Mouse (Mus musculus) thymus, postnatal 36 days (tissue): ENCODE data around the gene Gm10406.
"Not testable (repeated sequence)": the region's sequence is repeated elsewhere in the genome, so short reads cannot be mapped to it uniquely, and the experiment has no call there.

ENCODE experiments used
- DNase-seq, 2 experiments: peaks; one replicate each; pipeline ENCODE4 v3.0.0; 2022; ENCODE audit warnings: mixed read lengths in 2 of 2

Gene Gm10406

DNA sequence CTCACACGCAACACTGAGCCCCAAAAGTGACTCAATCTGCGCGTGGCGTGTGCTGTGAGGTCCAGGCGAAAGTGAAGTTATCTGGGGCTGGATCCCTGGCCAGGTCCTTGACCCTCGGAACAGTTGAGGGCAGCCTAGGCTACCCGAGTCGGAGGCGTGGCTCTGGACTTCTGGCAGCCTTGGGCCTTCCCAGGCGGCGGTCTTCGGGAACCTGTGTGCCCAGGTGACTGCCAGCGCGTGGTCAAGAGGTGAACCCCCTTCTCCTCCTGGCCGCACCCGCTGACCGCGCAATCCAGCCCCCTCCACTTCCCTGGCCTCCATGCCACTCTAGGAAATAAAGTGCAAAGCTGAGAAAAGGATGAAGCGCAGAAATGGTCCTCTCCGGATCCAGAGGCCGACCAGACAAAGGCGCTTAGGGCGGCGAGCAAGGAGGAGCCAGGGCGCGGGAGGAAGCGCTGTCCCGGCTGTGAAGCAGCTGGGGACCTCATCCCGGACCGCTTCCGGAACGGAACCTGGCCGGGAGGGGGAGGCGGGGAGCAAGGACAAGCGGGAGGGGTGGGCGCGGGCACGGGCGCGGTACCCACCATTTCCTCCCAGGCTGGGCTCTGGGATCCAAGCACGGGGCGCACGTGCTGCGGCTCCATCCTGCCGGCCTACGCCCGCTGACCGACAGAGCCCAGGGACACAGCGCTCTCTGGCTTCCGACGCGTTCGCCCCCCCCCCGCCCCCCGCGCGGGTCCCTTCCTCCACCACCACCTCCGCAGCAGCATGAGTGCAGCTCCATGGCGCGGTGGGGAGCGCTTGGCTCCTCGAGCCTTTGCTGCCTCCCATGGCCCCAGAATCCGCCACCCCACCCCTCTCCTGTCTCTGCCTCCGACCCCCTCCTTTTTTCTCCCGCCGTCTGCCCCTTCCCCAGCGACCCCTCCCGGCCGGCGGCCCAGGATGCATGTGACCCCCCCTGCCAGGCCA, at the start of gene Gm10406:
Gm10406 (minus strand) TSS at position 669 of the 969 bp plus-strand sequence.
- peak; percentile 2 to 9 for DNase-seq

GRCm38 (mm10) chr14:7044870-7045269, 17.6 kb upstream of the Gm10406 start, which contains the start of gene Gm3685:
Gene Gm3685, minus strand, starts transcription at chr14:7044970.
- DNase-seq = not testable (repeated sequence)

GRCm38 (mm10) chr14:7026274-7026673, 975 bp downstream of the Gm10406 start:
- DNase-seq = peak in 1 of 2 experiments; percentile 1

DNA sequence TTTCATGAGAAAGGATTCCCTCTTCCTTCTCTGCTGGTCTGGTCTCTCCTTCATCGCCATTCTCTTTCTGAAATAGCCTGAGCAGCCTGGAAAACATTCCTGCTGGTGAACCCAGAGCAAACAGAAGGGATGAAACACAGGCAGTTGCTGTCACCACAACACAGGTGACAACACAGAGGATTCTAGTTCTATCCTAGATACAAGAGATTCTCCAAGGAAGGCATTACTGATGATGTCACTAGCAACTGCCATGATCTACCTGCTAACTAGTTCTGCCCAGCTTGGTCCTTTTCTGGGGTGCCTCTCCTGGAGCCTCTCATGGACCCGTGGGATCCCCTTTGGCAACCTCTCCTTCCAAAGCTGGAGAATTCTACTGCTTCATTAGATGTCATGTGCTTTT, 53.5 kb downstream of the Gm10406 start, which contains the start of gene Gm6356:
Gm6356 (minus strand) TSS at position 101 of the 400 bp plus-strand sequence.
- not testable (repeated sequence) for DNase-seq
